Mouse (Mus musculus) heart, postnatal 0 days (tissue): Measurements from ENCODE around the gene Tmem143. TPM values are rescaled to one million over a fixed set of nuclear protein-coding genes. Genes with fewer than 3 reads are reported as not detected.
"Not testable (repeated sequence)": the region's sequence is repeated elsewhere in the genome, so short reads cannot be mapped to it uniquely, and the experiment has no call there.

Experiments used
- ATAC-seq: fragments of 200-750 bp; cut with Nextera tagmentation; 2 replicates; pipeline ENCODE4 v1.8.0; 2017; ENCODE audit warnings: low read depth, moderate number of reproducible peaks, moderate library complexity; ENCODE audit not compliant: insufficient read depth
- DNase-seq: peaks from one replicate; pipeline ENCODE4 v3.0.0-alpha.2; 2016; ENCODE audit warnings: low spot score
- H3K27ac ChIP-seq: fragments of 300-500 bp; sonication (generic); 2 replicates; pipeline ENCODE4 v1.5.1; 2014; ENCODE audit warnings: low read depth, mild to moderate bottlenecking
- H3K27me3 ChIP-seq: fragments of 300-500 bp; sonication (generic); 2 replicates; pipeline ENCODE4 v1.6.1; 2014; ENCODE audit warnings: low read length, mixed read lengths; ENCODE audit not compliant: control insufficient read depth, insufficient read depth
- H3K36me3 ChIP-seq: fragments of 300-500 bp; sonication (generic); replicated peaks from 2 replicates; pipeline ENCODE4 v1.6.1; 2014; ENCODE audit warnings: low read length, mixed read lengths; ENCODE audit not compliant: control insufficient read depth, insufficient read depth
- H3K4me1 ChIP-seq: fragments of 300-500 bp; sonication (generic); 2 replicates; pipeline ENCODE4 v1.6.1; 2014; ENCODE audit warnings: antibody characterized with exemption; ENCODE audit not compliant: control insufficient read depth, insufficient read depth
- H3K4me2 ChIP-seq: fragments of 300-500 bp; sonication (generic); 2 replicates; pipeline ENCODE4 v1.6.1; 2014; ENCODE audit warnings: low read depth, mild to moderate bottlenecking, low read length, moderate library complexity
- H3K4me3 ChIP-seq: fragments of 300-500 bp; sonication (generic); 2 replicates; pipeline ENCODE4 v1.5.1; 2014; ENCODE audit warnings: low read depth, low read length
- H3K9ac ChIP-seq: fragments of 300-500 bp; sonication (generic); replicated peaks from 2 replicates; pipeline ENCODE4 v1.6.1; 2014; ENCODE audit warnings: low read depth, low read length, mixed read lengths
- H3K9me3 ChIP-seq: fragments of 300-500 bp; sonication (generic); replicated peaks from 2 replicates; pipeline ENCODE4 v1.6.1; 2016; ENCODE audit warnings: low read length; ENCODE audit not compliant: control insufficient read depth
- CTCF ChIP-seq: IDR thresholded peaks from 2 replicates; pipeline ENCODE4 v1.5.1; 2016; ENCODE audit warnings: antibody characterized with exemption, control low read depth, low read depth
- EP300 ChIP-seq: IDR thresholded peaks from 2 replicates; pipeline ENCODE4 v1.6.1; 2016; ENCODE audit warnings: antibody characterized with exemption, low read depth
- WGBS: fragments of 180-500 bp; shearing (Covaris S2); extraction: QIAGEN DNeasy Blood & Tissue Kit; methylation state at CpG from one replicate; pipeline ENCODE4 v1.1.7; 2014; 5-methylcytosine and 5-hydroxymethylcytosine counted together
- polyA plus RNA-seq: library from polyadenylated mRNA; unstranded; fragments of >200 nt; fragmentation: Nextera tagmentation; extraction: Ambion mirVana; gene quantifications from 2 replicates; pipeline ENCODE4 v1.2.1, GENCODE M21; 2015
- total RNA-seq: library from RNA; depleted of rRNA; stranded (reverse); fragments of >200 nt; gene quantifications from 2 replicates; pipeline ENCODE4 v1.2.3, GENCODE M21; 2014; ENCODE audit warnings: low replicate concordance

Gene Tmem143
- total and polyA plus RNA-seq, 2 experiments from 2014 or later = 11.7 to 124 TPM

- no peak overlapping the region for H3K4me2 ChIP-seq
- H3K27ac ChIP-seq = no peak overlapping the region
- ATAC-seq (no peak), DNase-seq (no peak)
- no peaks in the 10 kb centered on the region; the same call in 1 of the 2 replicates for H3K9me3 ChIP-seq
- TF ChIP-seq EP300 = no peak
- H3K4me1 ChIP-seq = peaks cover 13% of the 10 kb centered on the region
- H3K36me3 ChIP-seq = peaks cover 63% of the 10 kb centered on the region
- 96% methylated on average over 7 of the region's 7 CpGs for WGBS
- no peak overlapping the region for H3K4me3 ChIP-seq
- H3K27me3 ChIP-seq = no peaks in the 10 kb centered on the region
- H3K9ac ChIP-seq = no peak overlapping the region
Measured at GRCm38 (mm10) chr7:45876895-45877294, 19.8 kb upstream of the Tmem143 start.

GRCm38 (mm10) chr7:45878278-45878677 lies 18.5 kb upstream of the Tmem143 start, which contains the start of gene Grin2d:
Grin2d (minus strand) TSS chr7:45878378.
- H3K36me3 ChIP-seq = peaks cover 77% of the 10 kb centered on the region
- 84% methylated on average over 1 of the region's 1 CpGs for WGBS

GRCm38 (mm10) chr7:45880531-45880930 lies 16.2 kb upstream of the Tmem143 start:
- no peak for DNase-seq
- Histone ChIP-seq H3K27me3 (no peaks in the 10 kb centered on the region), H3K4me1 (no peaks in the 10 kb centered on the region), H3K9me3 (no peaks in the 10 kb centered on the region; the same call in 1 of the 2 replicates), H3K4me3 (no peak overlapping the region), H3K36me3 (peaks cover 86% of the 10 kb centered on the region), H3K9ac (no peak overlapping the region), H3K27ac (no peak overlapping the region), H3K4me2 (no peak overlapping the region)
- TF ChIP-seq CTCF (no peak), EP300 (no peak)
- ATAC-seq = no peak
- WGBS = 94% methylated on average over 4 of the region's 4 CpGs

More at GRCm38 (mm10) chr7:45878278-45878677, 18.5 kb upstream of the Tmem143 start, which contains the start of gene Grin2d:
- ATAC-seq, H3K27ac ChIP-seq, H3K27me3 ChIP-seq, H3K9ac ChIP-seq, H3K4me2 ChIP-seq, H3K4me3 ChIP-seq, H3K9me3 ChIP-seq, DNase-seq: not testable (repeated sequence)
- peaks cover 13% of the 10 kb centered on the region for H3K4me1 ChIP-seq

- 95% methylated on average over 2 of the region's 2 CpGs for WGBS
- Histone ChIP-seq H3K9me3 (no peaks in the 10 kb centered on the region; the same call in 1 of the 2 replicates), H3K4me3 (no peak overlapping the region), H3K27ac (no peak overlapping the region), H3K4me1 (no peaks in the 10 kb centered on the region), H3K27me3 (no peaks in the 10 kb centered on the region), H3K4me2 (no peak overlapping the region), H3K9ac (no peak overlapping the region), H3K36me3 (peaks cover 84% of the 10 kb centered on the region)
- DNase-seq = no peak
- no peak for TF ChIP-seq EP300
- no peak for TF ChIP-seq CTCF
- no peak for ATAC-seq
Measured at GRCm38 (mm10) chr7:45881011-45881410, 15.7 kb upstream of the Tmem143 start.

- WGBS = 40% methylated on average over 3 of the region's 3 CpGs
- H3K27ac ChIP-seq = no peak overlapping the region
- no peak overlapping the region for H3K9ac ChIP-seq
- ATAC-seq (no peak), DNase-seq (no peak)
- H3K9me3 ChIP-seq = no peaks in the 10 kb centered on the region
- H3K27me3 ChIP-seq = no peaks in the 10 kb centered on the region
- no peak overlapping the region for H3K4me2 ChIP-seq
- peaks cover 34% of the 10 kb centered on the region for H3K36me3 ChIP-seq
- no peak for TF ChIP-seq EP300
- TF ChIP-seq CTCF = no peak
- no peak overlapping the region for H3K4me3 ChIP-seq
- no peaks in the 10 kb centered on the region for H3K4me1 ChIP-seq
Measured at GRCm38 (mm10) chr7:45887246-45887645, 9.5 kb upstream of the Tmem143 start.

- peaks cover 9% of the 10 kb centered on the region; the same call in 1 of the 2 replicates for H3K4me1 ChIP-seq
- H3K4me2 ChIP-seq = no peak overlapping the region
- H3K9ac ChIP-seq = no peak overlapping the region
- no peak for TF ChIP-seq CTCF
- TF ChIP-seq EP300 = no peak
- no peak for ATAC-seq
- WGBS = 65% methylated on average over 2 of the region's 2 CpGs
- H3K9me3 ChIP-seq = no peaks in the 10 kb centered on the region
- no peak for DNase-seq
- no peak overlapping the region for H3K27ac ChIP-seq
- H3K27me3 ChIP-seq = no peaks in the 10 kb centered on the region
- H3K36me3 ChIP-seq = no peaks in the 10 kb centered on the region
- H3K4me3 ChIP-seq = no peak overlapping the region
Measured at GRCm38 (mm10) chr7:45892651-45893050, 4.1 kb upstream of the Tmem143 start.
